Comparison of ENCODE assay signal across 15 mouse cellular contexts in genomic region chr14:106269680-106270079, GRCm38 (mm10).
DNase-seq lines count a peak whose midpoint lies in the region; ATAC-seq lines count a peak whose summit lies in the region.
"Had no signal": no experiment of that assay in that cellular context is flagged by ENCODE, and none has a peak within 500 bp of the region (broad histone marks: within the 10 kb centered on the region; RNA-seq: fewer than 3 reads in every experiment).

No protein-coding gene starts in this region.

- no peaks in the 10 kb centered on the region for H3K36me3 ChIP-seq in hindbrain, embryonic 10.5 days
- H3K36me3 ChIP-seq in hindbrain, embryonic 14.5 days (replicated peaks; ENCODE audit: control insufficient read depth, insufficient read depth) = no peaks in the 10 kb centered on the region
- H3K36me3 ChIP-seq in embryonic facial prominence, embryonic 13.5 days = no peaks in the 10 kb centered on the region

- H3K9me3 ChIP-seq in hindbrain, embryonic 10.5 days = no peaks in the 10 kb centered on the region
- H3K9me3 ChIP-seq in hindbrain, embryonic 14.5 days (ENCODE audit: control insufficient read depth, low read length) = no peaks in the 10 kb centered on the region
- no peaks in the 10 kb centered on the region for H3K9me3 ChIP-seq in embryonic facial prominence, embryonic 13.5 days
- H3K9me3 ChIP-seq: megakaryocyte, embryonic 14.5 days had no signal

- peak; percentile 3 for DNase-seq in hindbrain, embryonic 10.5 days (ENCODE audit: low spot score)
- DNase-seq in hindbrain, embryonic 14.5 days (ENCODE audit: low spot score) = no peak
- peak; percentile 19 for DNase-seq in brain, adult 2 months (ENCODE audit: low read depth, low spot score)
- peak; percentile 62 for DNase-seq in gonadal fat pad, adult 2 months (ENCODE audit: low read depth)
- no peak for DNase-seq in cerebellum, adult 11 months
- DNase-seq in adrenal gland, adult (ENCODE audit: inconsistent age in 2 of 2, low spot score in 1 of 2) = no peak
- DNase-seq in spleen, postnatal 4 days (ENCODE audit: low spot score in 2 of 2) = no peak
- DNase-seq: heart, postnatal 4 days; kidney, postnatal 10 days; lung, adult 18-20 months; thymus, postnatal 25 days had no signal

- 63% methylated on average over 6 of the region's 6 CpGs for WGBS in hindbrain, embryonic 10.5 days
- 78% methylated on average over 6 of the region's 6 CpGs for WGBS in hindbrain, embryonic 14.5 days
- 7% methylated on average over 6 of the region's 6 CpGs for WGBS in embryonic facial prominence, embryonic 13.5 days

- H3K4me3 ChIP-seq in hindbrain, embryonic 10.5 days = no peak overlapping the region
- H3K4me3 ChIP-seq in hindbrain, embryonic 14.5 days (replicated peaks; ENCODE audit: low read length) = no peak overlapping the region
- H3K4me3 ChIP-seq in embryonic facial prominence, embryonic 13.5 days = no peak overlapping the region
- H3K4me3 ChIP-seq: megakaryocyte, embryonic 14.5 days; myocyte had no signal

- H3K9ac ChIP-seq in hindbrain, embryonic 14.5 days = no peak overlapping the region
- H3K9ac ChIP-seq in embryonic facial prominence, embryonic 13.5 days = no peak overlapping the region

- H3K4me2 ChIP-seq in hindbrain, embryonic 14.5 days (replicated peaks) = no peak overlapping the region
- peak overlapping the region; percentile 24 for H3K4me2 ChIP-seq in embryonic facial prominence, embryonic 13.5 days

- H3K27me3 ChIP-seq in hindbrain, embryonic 10.5 days (ENCODE audit: insufficient read depth, poor library complexity, severe bottlenecking) = no peaks in the 10 kb centered on the region
- no peaks in the 10 kb centered on the region for H3K27me3 ChIP-seq in hindbrain, embryonic 14.5 days (ENCODE audit: control insufficient read depth, insufficient read depth, low read length)
- no peaks in the 10 kb centered on the region for H3K27me3 ChIP-seq in embryonic facial prominence, embryonic 13.5 days
- H3K27me3 ChIP-seq: megakaryocyte, embryonic 14.5 days; Patski had no signal

- no peak overlapping the region for H3K27ac ChIP-seq in hindbrain, embryonic 10.5 days
- H3K27ac ChIP-seq in hindbrain, embryonic 14.5 days = no peak overlapping the region
- H3K27ac ChIP-seq in embryonic facial prominence, embryonic 13.5 days = peak overlapping the region; percentile 60

- ATAC-seq in hindbrain, embryonic 14.5 days (ENCODE audit: low FRiP score) = no peak
- ATAC-seq in embryonic facial prominence, embryonic 13.5 days (ENCODE audit: insufficient number of reproducible peaks, insufficient read depth, low FRiP score, low TSS enrichment, low read depth) = no peak
- ATAC-seq: Patski had no signal

- no peaks in the 10 kb centered on the region for H3K4me1 ChIP-seq in hindbrain, embryonic 10.5 days (replicated peaks)
- no peaks in the 10 kb centered on the region for H3K4me1 ChIP-seq in hindbrain, embryonic 14.5 days (replicated peaks; ENCODE audit: control insufficient read depth, insufficient read depth, low read length)
- peaks cover 18% of the 10 kb centered on the region for H3K4me1 ChIP-seq in embryonic facial prominence, embryonic 13.5 days
- H3K4me1 ChIP-seq: megakaryocyte, embryonic 14.5 days had no signal

Comparison
In these comparisons a context has a peak if more than half of its experiments do, and no peak if none do; other contexts are left out.
1. DNase-seq: peak in hindbrain, embryonic 10.5 days (single experiment), brain, adult 2 months (single experiment) and gonadal fat pad, adult 2 months (single experiment); none in hindbrain, embryonic 14.5 days (single experiment), cerebellum, adult 11 months (single experiment), adrenal gland, adult (0 of 2) and spleen, postnatal 4 days (0 of 2).